Mouse (Mus musculus) G1E-ER4 (cell line): ENCODE results near the gene Crx. TPM values are rescaled to one million over a fixed set of nuclear protein-coding genes. Genes with fewer than 3 reads are reported as not detected.

Experiments used
- GATA1 ChIP-seq: IDR thresholded peaks from one replicate; pipeline ENCODE4 v1.8.0; 2012; ENCODE audit warnings: low read length, inconsistent platforms
- polyA plus RNA-seq: library from polyadenylated mRNA; stranded (reverse); fragments of >175 nt; gene quantifications from 2 replicates; pipeline ENCODE4 v1.2.3, GENCODE M21; 2012

The Crx gene
- polyA plus RNA-seq, 1 experiment: not detected

DNA sequence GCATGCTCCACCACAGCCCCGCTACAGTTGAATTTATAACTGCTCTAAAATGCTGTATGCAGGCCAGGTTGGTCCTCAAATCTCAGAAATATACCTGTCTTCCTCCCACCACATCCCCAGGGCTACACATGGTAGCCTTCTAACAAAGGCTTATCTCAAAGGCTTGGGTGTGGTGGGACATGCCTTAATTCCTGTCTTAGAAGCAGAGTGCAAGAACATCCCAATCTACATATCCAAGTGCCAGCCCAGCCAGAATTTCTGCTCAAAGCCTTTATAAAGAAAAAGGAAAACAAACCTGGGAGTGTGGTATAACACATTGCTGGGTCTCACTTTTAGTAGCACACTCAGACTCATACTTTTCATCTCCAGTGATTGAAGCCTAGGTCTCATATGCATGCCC is 14.5 kb upstream of the Crx start:
- no peak for TF ChIP-seq GATA1

DNA sequence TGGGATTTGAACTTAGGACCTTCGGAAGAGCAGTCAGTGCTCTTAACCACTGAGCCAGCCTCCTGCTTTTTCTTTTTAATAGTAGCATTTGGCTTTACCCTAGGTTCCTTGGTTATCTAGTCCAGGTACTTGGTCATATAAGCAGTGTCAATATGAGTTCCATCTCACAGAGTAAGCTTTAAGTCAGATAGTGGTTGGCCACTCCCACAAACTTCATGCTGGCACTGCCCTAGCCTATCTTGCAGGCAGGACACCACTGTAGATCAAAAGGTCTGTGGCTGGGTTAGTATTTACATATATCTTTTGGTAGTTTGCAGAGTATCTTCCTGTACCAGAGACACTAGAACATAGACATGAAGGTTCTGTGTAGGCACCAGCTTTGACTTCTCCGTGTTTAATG is 4.4 kb upstream of the Crx start:
- TF ChIP-seq GATA1: no peak

DNA sequence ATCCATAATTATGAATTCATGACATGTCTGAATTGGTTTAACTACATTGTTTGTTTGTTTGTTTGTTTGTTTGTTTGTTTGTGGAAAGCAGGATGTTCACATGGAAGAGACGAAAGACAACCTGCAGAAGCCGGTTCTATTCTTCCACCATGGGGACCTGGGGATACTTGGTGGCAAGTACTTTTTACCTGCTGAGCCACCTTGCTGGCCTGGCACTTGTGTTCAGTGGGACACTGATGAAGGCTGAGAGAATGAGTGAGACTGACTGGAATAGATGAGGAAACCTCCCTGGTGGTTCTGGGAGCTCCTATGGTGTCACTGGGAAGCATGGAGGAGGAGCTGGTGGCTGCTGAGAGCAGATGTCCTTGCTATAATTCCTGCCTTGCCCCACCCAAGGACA is 2.5 kb upstream of the Crx start, which contains the start of gene Crxos:
Crxos (plus strand) TSS at position 301 of the 400 bp plus-strand sequence.
- TF ChIP-seq GATA1: no peak

DNA sequence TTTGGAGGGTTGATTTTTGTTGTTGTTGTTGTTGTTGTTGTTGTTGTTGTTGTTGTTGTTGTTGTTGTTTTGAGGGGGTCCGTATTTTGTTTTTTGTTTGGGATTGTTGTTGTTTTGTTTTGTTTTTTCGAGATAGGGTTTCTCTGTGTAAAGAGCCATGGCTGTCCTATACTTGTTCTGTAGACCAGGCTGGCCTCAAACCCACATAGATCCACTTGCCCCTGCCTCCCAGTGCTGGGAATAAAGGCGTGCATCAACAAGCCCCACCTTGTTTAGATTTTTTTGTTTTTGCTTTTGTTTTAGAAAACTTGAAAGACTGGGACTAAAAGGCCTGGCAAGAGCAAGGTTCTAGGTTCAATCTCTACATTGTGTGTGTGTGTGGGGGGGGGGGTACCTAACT is 2.1 kb upstream of the Crx start:
- no peak for TF ChIP-seq GATA1

- no peak for TF ChIP-seq GATA1
Observed at GRCm38 (mm10) chr7:15881388-15881787, 1.6 kb upstream of the Crx start.

GRCm38 (mm10) chr7:15864104-15864503 is 15.7 kb downstream of the Crx start:
- no peak for TF ChIP-seq GATA1

GRCm38 (mm10) chr7:15859657-15860056 is 20.1 kb downstream of the Crx start:
- TF ChIP-seq GATA1: no peak

DNA sequence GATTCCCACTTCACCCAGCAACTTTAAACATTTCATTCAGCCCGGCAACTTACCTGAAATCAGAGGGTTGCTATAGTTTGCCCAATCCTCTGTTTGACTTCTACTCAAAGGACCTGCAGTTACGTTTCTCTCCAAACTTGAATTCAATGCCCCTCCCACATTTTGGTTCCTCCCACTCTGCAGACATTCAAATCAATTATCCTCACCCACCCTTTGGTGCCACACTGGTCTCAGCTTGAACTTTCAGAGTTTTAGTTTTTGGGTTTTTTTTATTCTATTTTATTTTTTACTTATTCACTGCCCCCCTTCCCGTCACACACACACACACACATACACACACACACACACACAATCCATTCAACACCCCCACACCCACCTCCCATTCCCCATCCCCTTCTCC is 40.2 kb downstream of the Crx start, which contains the start of gene Obox6:
Obox6 (minus strand) TSS at position 101 of the 400 bp plus-strand sequence.
- no peak for TF ChIP-seq GATA1

Other genes starting within 250 kb of the Crx start
- gene Obox3, start 240.1 kb downstream of the Crx start, polyA plus RNA-seq: not detected in 2 replicates
- not detected in 2 replicates for gene Obox5, start 129.8 kb downstream of the Crx start, polyA plus RNA-seq
- gene Obox6, start 40.3 kb downstream of the Crx start, polyA plus RNA-seq: not detected in 2 replicates
- not detected in 2 replicates for gene Crxos, start 2.6 kb upstream of the Crx start, polyA plus RNA-seq
- 1,588 and 1,768 TPM in 2 replicates for gene Selenow, start 42.4 kb upstream of the Crx start, polyA plus RNA-seq
- gene Nop53, start 66.1 kb upstream of the Crx start, polyA plus RNA-seq: 874 and 894 TPM in 2 replicates
- gene Ehd2, start 87.6 kb upstream of the Crx start, polyA plus RNA-seq: 0.31 and 0.33 TPM in 2 replicates
- 82.3 and 97.4 TPM in 2 replicates for gene Bicra, start 168.0 kb upstream of the Crx start, polyA plus RNA-seq
- 0.01 TPM in 1 of 2 replicates, not detected in the other for gene Zfp541, start 181.8 kb upstream of the Crx start, polyA plus RNA-seq
- 271 and 283 TPM in 2 replicates for gene Napa, start 218.5 kb upstream of the Crx start, polyA plus RNA-seq
- gene Kptn, start 239.9 kb upstream of the Crx start, polyA plus RNA-seq: 32.6 and 47.9 TPM in 2 replicates
- 0.01 TPM in 2 replicates for gene Slc8a2, start 249.9 kb upstream of the Crx start, polyA plus RNA-seq